Mouse (Mus musculus) spleen, postnatal 10 days (tissue): Measurements from ENCODE around the gene Coro1c.
"Not testable (repeated sequence)": the region's sequence is repeated elsewhere in the genome, so short reads cannot be mapped to it uniquely, and the experiment has no call there.

ENCODE experiments used
- DNase-seq, 2 experiments: peaks; one replicate each; pipeline ENCODE4 v3.0.0; 2021 to 2022; ENCODE audit warnings: low spot score in 2 of 2

The Coro1c gene

GRCm38 (mm10) chr5:113829566-113830291, 78.8 kb downstream of the Coro1c start:
- peak in 1 of 2 experiments; percentile 17 for DNase-seq

GRCm38 (mm10) chr5:113828481-113828880, 80.1 kb downstream of the Coro1c start:
- DNase-seq, result peak in 1 of 2 experiments; percentile 36

- DNase-seq, result peak in 1 of 2 experiments; percentile 23
These were observed 80.6 kb downstream of the Coro1c start for GRCm38 (mm10) chr5:113827991-113828411.

GRCm38 (mm10) chr5:113826619-113827018, 81.9 kb downstream of the Coro1c start:
- DNase-seq, result no peak

- DNase-seq, result no peak
These were observed 83.0 kb downstream of the Coro1c start for GRCm38 (mm10) chr5:113825558-113825957.

GRCm38 (mm10) chr5:113824228-113824627, 84.3 kb downstream of the Coro1c start:
- DNase-seq, result no peak

GRCm38 (mm10) chr5:113818572-113818971, 90.0 kb downstream of the Coro1c start:
- no peak for DNase-seq

GRCm38 (mm10) chr5:113815638-113816152, 92.9 kb downstream of the Coro1c start:
- DNase-seq, result peak; percentile 65 to 90

- DNase-seq, result no peak
These were observed 93.5 kb downstream of the Coro1c start for GRCm38 (mm10) chr5:113815041-113815389.

- no peak for DNase-seq
These were observed 94.2 kb downstream of the Coro1c start for GRCm38 (mm10) chr5:113814111-113815040.

- DNase-seq, result peak in 1 of 2 experiments; percentile 72
These were observed 95.0 kb downstream of the Coro1c start for GRCm38 (mm10) chr5:113813608-113814007.

GRCm38 (mm10) chr5:113812638-113813037, 95.9 kb downstream of the Coro1c start:
- DNase-seq, result no peak

GRCm38 (mm10) chr5:113811824-113812420, 96.6 kb downstream of the Coro1c start:
- DNase-seq, result not testable (repeated sequence)

GRCm38 (mm10) chr5:113810111-113810510, 98.4 kb downstream of the Coro1c start:
- no peak for DNase-seq

GRCm38 (mm10) chr5:113808177-113808576, 100.4 kb downstream of the Coro1c start:
- DNase-seq, result no peak

- DNase-seq, result no peak
These were observed 100.8 kb downstream of the Coro1c start for GRCm38 (mm10) chr5:113807712-113808111.

GRCm38 (mm10) chr5:113806414-113806813, 102.1 kb downstream of the Coro1c start:
- no peak for DNase-seq

- DNase-seq, result no peak
These were observed 103.3 kb downstream of the Coro1c start for GRCm38 (mm10) chr5:113805301-113805700.

- no peak for DNase-seq
These were observed 104.1 kb downstream of the Coro1c start for GRCm38 (mm10) chr5:113804395-113804966.

GRCm38 (mm10) chr5:113800280-113800679, 108.3 kb downstream of the Coro1c start, which contains the start of gene Tmem119:
Tmem119 (minus strand) TSS chr5:113800516.
- no peak for DNase-seq

- DNase-seq, result no peak
These were observed 108.9 kb downstream of the Coro1c start for GRCm38 (mm10) chr5:113799691-113800090.

- no peak for DNase-seq
These were observed 110.0 kb downstream of the Coro1c start for GRCm38 (mm10) chr5:113798525-113798924.
